Mouse (Mus musculus) hindbrain, embryonic 13.5 days (tissue): ENCODE data around the gene Scaf11. TPM values are rescaled to one million over a fixed set of nuclear protein-coding genes. Genes with fewer than 3 reads are reported as not detected.

Experiments
- ATAC-seq: fragments of 200-750 bp; cut with Nextera tagmentation; 2 replicates; pipeline ENCODE4 v1.8.0; 2017; ENCODE audit warnings: moderate TSS enrichment; ENCODE audit not compliant: low FRiP score
- H3K27ac ChIP-seq: fragments of 300-500 bp; sonication (generic); 2 replicates; pipeline ENCODE4 v1.5.1; 2015; ENCODE audit warnings: inconsistent platforms, mild to moderate bottlenecking, moderate library complexity
- H3K27me3 ChIP-seq: fragments of 300-500 bp; sonication (generic); 2 replicates; pipeline ENCODE4 v1.6.1; 2015; ENCODE audit warnings: mild to moderate bottlenecking, inconsistent platforms
- H3K36me3 ChIP-seq: fragments of 300-500 bp; sonication (generic); 2 replicates; pipeline ENCODE4 v1.6.1; 2015; ENCODE audit warnings: mild to moderate bottlenecking, inconsistent platforms
- H3K4me1 ChIP-seq: fragments of 300-500 bp; sonication (generic); replicated peaks from 2 replicates; pipeline ENCODE4 v1.6.1; 2015; ENCODE audit warnings: inconsistent platforms
- H3K4me2 ChIP-seq: fragments of 300-500 bp; sonication (generic); 2 replicates; pipeline ENCODE4 v1.6.1; 2015; ENCODE audit warnings: inconsistent platforms, mild to moderate bottlenecking, moderate library complexity
- H3K4me3 ChIP-seq: fragments of 300-500 bp; sonication (generic); 2 replicates; pipeline ENCODE4 v1.5.1; 2015; ENCODE audit warnings: mild to moderate bottlenecking, inconsistent platforms
- H3K9ac ChIP-seq: fragments of 300-500 bp; sonication (generic); 2 replicates; pipeline ENCODE4 v1.6.1; 2015; ENCODE audit warnings: mild to moderate bottlenecking, inconsistent platforms
- H3K9me3 ChIP-seq: fragments of 300-500 bp; sonication (generic); 2 replicates; pipeline ENCODE4 v1.6.1; 2016; ENCODE audit warnings: inconsistent platforms
- WGBS: fragments of 180-500 bp; shearing (Covaris S2); methylation state at CpG from one replicate; pipeline ENCODE4 v1.1.7; 2015; 5-methylcytosine and 5-hydroxymethylcytosine counted together
- polyA plus RNA-seq: library from polyadenylated mRNA; unstranded; fragments of >200 nt; fragmentation: Nextera tagmentation; extraction: Ambion mirVana; gene quantifications from 2 replicates; pipeline ENCODE4 v1.2.1, GENCODE M21; 2015

Scaf11 gene
- polyA plus RNA-seq, 1 experiment from 2014 or later, result 54.4 TPM

- Histone ChIP-seq H3K9ac (no peak overlapping the region), H3K4me3 (no peak overlapping the region), H3K9me3 (no peaks in the 10 kb centered on the region; the same call in 1 of the 2 replicates), H3K4me2 (no peak overlapping the region), H3K27ac (no peak overlapping the region), H3K27me3 (no peaks in the 10 kb centered on the region), H3K36me3 (no peaks in the 10 kb centered on the region), H3K4me1 (no peaks in the 10 kb centered on the region)
- WGBS, result 78% methylated on average over 3 of the region's 3 CpGs
- ATAC-seq, result no peak
Measured at GRCm38 (mm10) chr15:96480822-96481221, 20.2 kb upstream of the Scaf11 start.

GRCm38 (mm10) chr15:96478006-96478405 lies 17.4 kb upstream of the Scaf11 start:
- no peak overlapping the region for H3K9ac ChIP-seq
- 90% methylated on average over 12 of the region's 12 CpGs for WGBS
- H3K4me1 ChIP-seq, result no peaks in the 10 kb centered on the region
- no peaks in the 10 kb centered on the region for H3K27me3 ChIP-seq
- ATAC-seq, result no peak
- no peak overlapping the region for H3K27ac ChIP-seq
- no peak overlapping the region for H3K4me3 ChIP-seq
- H3K9me3 ChIP-seq, result no peaks in the 10 kb centered on the region; the same call in 1 of the 2 replicates
- H3K36me3 ChIP-seq, result no peaks in the 10 kb centered on the region
- H3K4me2 ChIP-seq, result no peak overlapping the region

GRCm38 (mm10) chr15:96476359-96476758 lies 15.7 kb upstream of the Scaf11 start:
- 0 out of 2 replicates have a peak, but pooled peaks have one; percentile 43 for ATAC-seq
- WGBS, result 9% methylated on average over 7 of the region's 7 CpGs
- Histone ChIP-seq H3K36me3 (no peaks in the 10 kb centered on the region), H3K27ac (no peak overlapping the region), H3K9me3 (no peaks in the 10 kb centered on the region), H3K4me2 (no peak overlapping the region), H3K9ac (no peak overlapping the region), H3K4me3 (no peak overlapping the region), H3K4me1 (no peaks in the 10 kb centered on the region), H3K27me3 (no peaks in the 10 kb centered on the region)

GRCm38 (mm10) chr15:96475571-96475972 lies 14.9 kb upstream of the Scaf11 start:
- no peak overlapping the region for H3K9ac ChIP-seq
- no peaks in the 10 kb centered on the region for H3K4me1 ChIP-seq
- no peak overlapping the region for H3K4me2 ChIP-seq
- WGBS, result 88% methylated on average over 7 of the region's 7 CpGs
- ATAC-seq, result no peak
- no peak overlapping the region for H3K27ac ChIP-seq
- H3K4me3 ChIP-seq, result no peak overlapping the region
- no peaks in the 10 kb centered on the region for H3K36me3 ChIP-seq
- H3K9me3 ChIP-seq, result no peaks in the 10 kb centered on the region
- H3K27me3 ChIP-seq, result no peaks in the 10 kb centered on the region

- Histone ChIP-seq H3K27ac (no peak overlapping the region), H3K4me3 (no peak overlapping the region), H3K4me1 (no peaks in the 10 kb centered on the region), H3K27me3 (no peaks in the 10 kb centered on the region), H3K36me3 (no peaks in the 10 kb centered on the region), H3K4me2 (no peak overlapping the region), H3K9me3 (no peaks in the 10 kb centered on the region), H3K9ac (no peak overlapping the region)
- WGBS, result 76% methylated on average over 20 of the region's 20 CpGs
- no peak for ATAC-seq
Measured at GRCm38 (mm10) chr15:96474325-96474955, 13.8 kb upstream of the Scaf11 start.

- H3K9ac ChIP-seq, result no peak overlapping the region
- H3K27ac ChIP-seq, result no peak overlapping the region
- H3K36me3 ChIP-seq, result no peaks in the 10 kb centered on the region
- H3K27me3 ChIP-seq, result no peaks in the 10 kb centered on the region
- no peak for ATAC-seq
- no peak overlapping the region for H3K4me3 ChIP-seq
- H3K9me3 ChIP-seq, result no peaks in the 10 kb centered on the region
- WGBS, result 92% methylated on average over 15 of the region's 15 CpGs
- H3K4me2 ChIP-seq, result no peak overlapping the region
- no peaks in the 10 kb centered on the region for H3K4me1 ChIP-seq
Measured at GRCm38 (mm10) chr15:96473920-96474319, 13.3 kb upstream of the Scaf11 start.

GRCm38 (mm10) chr15:96468316-96468715 lies 7.7 kb upstream of the Scaf11 start:
- no peaks in the 10 kb centered on the region for H3K27me3 ChIP-seq
- H3K4me3 ChIP-seq, result no peak overlapping the region
- no peak for ATAC-seq
- WGBS, result 93% methylated on average over 2 of the region's 2 CpGs
- no peak overlapping the region for H3K4me2 ChIP-seq
- no peaks in the 10 kb centered on the region for H3K4me1 ChIP-seq
- no peak overlapping the region for H3K27ac ChIP-seq
- H3K9me3 ChIP-seq, result no peaks in the 10 kb centered on the region
- H3K36me3 ChIP-seq, result no peaks in the 10 kb centered on the region
- no peak overlapping the region for H3K9ac ChIP-seq

- Histone ChIP-seq H3K36me3 (no peaks in the 10 kb centered on the region), H3K9ac (no peak overlapping the region), H3K27ac (no peak overlapping the region), H3K4me1 (no peaks in the 10 kb centered on the region), H3K4me3 (no peak overlapping the region), H3K27me3 (no peaks in the 10 kb centered on the region), H3K9me3 (no peaks in the 10 kb centered on the region), H3K4me2 (no peak overlapping the region)
- ATAC-seq, result no peak
- WGBS, result 79% methylated on average over 5 of the region's 5 CpGs
Measured at GRCm38 (mm10) chr15:96467844-96468243, 7.2 kb upstream of the Scaf11 start.

- no peak overlapping the region for H3K27ac ChIP-seq
- H3K27me3 ChIP-seq, result no peaks in the 10 kb centered on the region
- no peaks in the 10 kb centered on the region for H3K9me3 ChIP-seq
- H3K4me2 ChIP-seq, result no peak overlapping the region
- WGBS, result 93% methylated on average over 13 of the region's 13 CpGs
- H3K36me3 ChIP-seq, result no peaks in the 10 kb centered on the region
- ATAC-seq, result no peak
- no peak overlapping the region for H3K4me3 ChIP-seq
- H3K4me1 ChIP-seq, result peaks cover 9% of the 10 kb centered on the region
- no peak overlapping the region for H3K9ac ChIP-seq
Measured at GRCm38 (mm10) chr15:96466362-96466903, 5.8 kb upstream of the Scaf11 start.

- Histone ChIP-seq H3K4me1 (peaks cover 10% of the 10 kb centered on the region), H3K4me2 (no peak overlapping the region), H3K9ac (no peak overlapping the region), H3K27me3 (no peaks in the 10 kb centered on the region), H3K27ac (no peak overlapping the region), H3K4me3 (no peak overlapping the region), H3K36me3 (no peaks in the 10 kb centered on the region), H3K9me3 (no peaks in the 10 kb centered on the region)
- WGBS, result 85% methylated on average over 11 of the region's 11 CpGs
- ATAC-seq, result no peak
Measured at GRCm38 (mm10) chr15:96465076-96465475, 4.4 kb upstream of the Scaf11 start.

GRCm38 (mm10) chr15:96463821-96464220 lies 3.2 kb upstream of the Scaf11 start:
- no peak overlapping the region for H3K4me3 ChIP-seq
- 97% methylated on average over 15 of the region's 15 CpGs for WGBS
- H3K27me3 ChIP-seq, result no peaks in the 10 kb centered on the region
- H3K9ac ChIP-seq, result no peak overlapping the region
- no peaks in the 10 kb centered on the region for H3K36me3 ChIP-seq
- no peak for ATAC-seq
- no peak overlapping the region for H3K27ac ChIP-seq
- peaks cover 17% of the 10 kb centered on the region for H3K4me1 ChIP-seq
- no peak overlapping the region for H3K4me2 ChIP-seq
- H3K9me3 ChIP-seq, result no peaks in the 10 kb centered on the region

GRCm38 (mm10) chr15:96462611-96463010 lies 2.0 kb upstream of the Scaf11 start:
- ATAC-seq, result no peak

More at GRCm38 (mm10) chr15:96462611-96463010, 2.0 kb upstream of the Scaf11 start:
- Histone ChIP-seq H3K4me1 (peaks cover 28% of the 10 kb centered on the region), H3K36me3 (no peaks in the 10 kb centered on the region), H3K9ac (no peak overlapping the region), H3K9me3 (no peaks in the 10 kb centered on the region), H3K4me2 (no peak overlapping the region), H3K27me3 (no peaks in the 10 kb centered on the region), H3K4me3 (no peak overlapping the region), H3K27ac (no peak overlapping the region)
- WGBS, result 94% methylated on average over 3 of the region's 3 CpGs
